Comparison of ENCODE assay signal across 22 mouse cellular contexts in the genomic region with DNA sequence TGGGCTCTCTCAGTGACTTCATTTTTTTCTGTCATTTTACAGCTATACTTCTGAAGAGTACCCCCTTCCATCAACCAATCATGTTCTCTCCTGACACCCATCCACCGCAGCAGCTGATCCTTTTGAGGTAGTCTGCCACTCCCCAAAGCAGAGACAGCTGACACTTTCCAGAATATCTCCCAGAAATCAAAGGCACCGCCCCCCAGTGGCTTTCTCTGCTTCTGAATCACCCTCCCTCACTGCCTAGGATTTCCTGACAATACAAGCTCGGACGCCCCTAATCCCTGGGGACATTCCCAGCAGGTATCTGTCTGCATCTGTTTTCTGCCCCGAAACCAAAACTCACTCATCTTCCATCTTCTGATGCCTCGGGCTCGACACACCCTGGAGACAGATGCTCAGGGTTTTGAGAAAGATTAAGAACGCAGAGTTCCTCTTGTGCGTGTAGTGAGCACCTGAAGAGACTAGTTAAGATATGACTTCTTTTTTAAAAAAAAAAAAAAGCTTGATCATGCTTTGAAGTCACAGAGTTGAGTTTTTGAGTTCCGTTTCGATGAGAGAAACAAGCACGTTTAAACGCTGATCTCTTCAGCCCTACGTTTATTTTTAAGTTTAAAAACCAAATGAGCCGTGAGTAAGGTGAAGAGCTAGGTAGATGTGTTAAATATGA.
DNase-seq lines count a peak whose midpoint lies in the region; ATAC-seq and TF ChIP-seq lines count a peak whose summit lies in the region.
"Had no signal": no experiment of that assay in that cellular context is flagged by ENCODE, and none has a peak within 500 bp of the region (broad histone marks: within the 10 kb centered on the region; RNA-seq: fewer than 3 reads in every experiment).

No protein-coding gene starts in this region.

- H3K4me1 ChIP-seq in limb, embryonic 14.5 days (ENCODE audit: control insufficient read depth, insufficient read depth, low read length): no peaks in the 10 kb centered on the region
- peaks cover 3% of the 10 kb centered on the region; the same call in 1 of the 2 replicates for H3K4me1 ChIP-seq in limb, embryonic 10.5 days
- H3K4me1 ChIP-seq: forebrain, embryonic 15.5 days; heart, embryonic 15.5 days; stomach, embryonic 15.5 days had no signal

- H3K9ac ChIP-seq in limb, embryonic 14.5 days (ENCODE audit: low read depth, low read length, severe bottlenecking): no peak overlapping the region
- H3K9ac ChIP-seq: forebrain, embryonic 15.5 days; heart, embryonic 15.5 days; midbrain, embryonic 12.5 days; stomach, embryonic 15.5 days had no signal

- H3K4me3 ChIP-seq in limb, embryonic 14.5 days (replicated peaks; ENCODE audit: low read length): no peak overlapping the region
- H3K4me3 ChIP-seq in limb, embryonic 10.5 days: no peak overlapping the region
- H3K4me3 ChIP-seq in myocyte: no peak overlapping the region
- H3K4me3 ChIP-seq: forebrain, embryonic 15.5 days; heart, adult 2 months; heart, embryonic 15.5 days; midbrain, embryonic 12.5 days; stomach, embryonic 15.5 days had no signal

- H3K27me3 ChIP-seq in limb, embryonic 14.5 days (ENCODE audit: control insufficient read depth, insufficient read depth, low read length): no peaks in the 10 kb centered on the region
- no peaks in the 10 kb centered on the region for H3K27me3 ChIP-seq in limb, embryonic 10.5 days (ENCODE audit: low read depth, poor library complexity, severe bottlenecking)
- H3K27me3 ChIP-seq in myocyte (ENCODE audit: control insufficient read depth, insufficient read depth, insufficient read length): no peaks in the 10 kb centered on the region
- H3K27me3 ChIP-seq: forebrain, embryonic 15.5 days; heart, embryonic 15.5 days; stomach, embryonic 15.5 days had no signal

- no peak for ATAC-seq in CD4-positive, CD25-positive, alpha-beta regulatory T cell, adult 4 months
- no peak for ATAC-seq in limb, embryonic 14.5 days (ENCODE audit: low FRiP score, low read depth)
- ATAC-seq: forebrain, embryonic 15.5 days had no signal

- H3K79me2 ChIP-seq in myocyte (ENCODE audit: control insufficient read depth, insufficient read depth): no peaks in the 10 kb centered on the region

- H3K36me3 ChIP-seq in limb, embryonic 14.5 days (ENCODE audit: control insufficient read depth, insufficient read depth, low read length): no peaks in the 10 kb centered on the region
- H3K36me3 ChIP-seq in limb, embryonic 10.5 days: no peaks in the 10 kb centered on the region
- no peaks in the 10 kb centered on the region for H3K36me3 ChIP-seq in myocyte (ENCODE audit: control insufficient read depth, insufficient read depth)
- H3K36me3 ChIP-seq: forebrain, embryonic 15.5 days; heart, embryonic 15.5 days; midbrain, embryonic 12.5 days; stomach, embryonic 15.5 days had no signal

- DNase-seq in CD4-positive, CD25-positive, alpha-beta regulatory T cell, adult 2 months (ENCODE audit: low read depth, low spot score): peak; percentile 6
- DNase-seq in limb, embryonic 14.5 days (ENCODE audit: low spot score): peak; percentile 47
- DNase-seq in limb, embryonic 10.5 days (ENCODE audit: low spot score): no peak
- peak; percentile 41 for DNase-seq in brain, embryonic 14.5 days (ENCODE audit: low read depth)
- no peak for DNase-seq in cerebellum, postnatal 10 days
- DNase-seq in layer of hippocampus, postnatal 36 days: no peak
- DNase-seq: cerebellum, adult 9-11 months; gastrocnemius, postnatal 10 days; heart, adult 2 months; kidney, adult 2 months; kidney, postnatal 36 days; lung, adult 2 months; lung, postnatal 36 days; spleen, adult 18-20 months; thymus, postnatal 14 days had no signal

- H3ac ChIP-seq in myocyte (ENCODE audit: control insufficient read depth, insufficient read length): no peak overlapping the region

- TF ChIP-seq CTCF in brain, embryonic 14.5 days (IDR thresholded peaks at IDR 0.05; ENCODE audit: borderline replicate concordance, extremely low read depth, insufficient read depth, insufficient read length): no peak

- H3K4me2 ChIP-seq in limb, embryonic 14.5 days (replicated peaks; ENCODE audit: low read depth, low read length, severe bottlenecking): no peak overlapping the region
- H3K4me2 ChIP-seq in myocyte (ENCODE audit: low read depth): peak overlapping the region; percentile 41
- H3K4me2 ChIP-seq: forebrain, embryonic 15.5 days; heart, embryonic 15.5 days; liver, embryonic 11.5 days; midbrain, embryonic 12.5 days; stomach, embryonic 15.5 days had no signal

- no peak for TF ChIP-seq POLR2A in limb, embryonic 14.5 days (IDR thresholded peaks at IDR 0.05; ENCODE audit: borderline replicate concordance, extremely low read depth, insufficient read depth, insufficient read length)
- TF ChIP-seq POLR2A in brain, embryonic 14.5 days (IDR thresholded peaks at IDR 0.05; ENCODE audit: borderline replicate concordance, extremely low read depth, insufficient read depth, insufficient read length, poor library complexity, severe bottlenecking): no peak
- TF ChIP-seq POLR2A in myocyte (IDR thresholded peaks at IDR 0.05; ENCODE audit: insufficient read length, low read depth): no peak

- H3K27ac ChIP-seq in limb, embryonic 14.5 days (replicated peaks; ENCODE audit: low read depth, low read length): no peak overlapping the region
- no peak overlapping the region for H3K27ac ChIP-seq in limb, embryonic 10.5 days
- H3K27ac ChIP-seq: forebrain, embryonic 15.5 days; heart, adult 2 months; heart, embryonic 15.5 days; midbrain, embryonic 12.5 days; stomach, embryonic 15.5 days had no signal

- WGBS in limb, embryonic 14.5 days: 36% methylated on average over 15 of the region's 15 CpGs
- WGBS in limb, embryonic 10.5 days: 41% methylated on average over 15 of the region's 15 CpGs

- 0 out of 2 replicates have a peak, but pooled peaks cover 5% of the 10 kb centered on the region for H3K9me3 ChIP-seq in limb, embryonic 14.5 days (ENCODE audit: control insufficient read depth, low read length)
- H3K9me3 ChIP-seq in limb, embryonic 10.5 days (replicated peaks): no peaks in the 10 kb centered on the region
- H3K9me3 ChIP-seq: forebrain, embryonic 15.5 days; heart, embryonic 15.5 days; stomach, embryonic 15.5 days had no signal

TF ChIP-seq in myocyte, 11 proteins besides CTCF, POLR2A, EP300 and RAD21:
- TF ChIP-seq MYOD1 (IDR thresholded peaks at IDR 0.05; ENCODE audit: control insufficient read depth in 1 of 3, insufficient read length in 2 of 3, low read depth in 2 of 3) (peak; percentile 17 to 80 (median 70)), MAX (IDR thresholded peaks at IDR 0.05; ENCODE audit: low read depth) (no peak), MYOG (IDR thresholded peaks at IDR 0.05; ENCODE audit: control insufficient read depth in 1 of 3, insufficient read depth in 1 of 3, insufficient read length in 2 of 3, low read depth in 2 of 3) (peak in 2 of 3 experiments; percentile 78 to 93), TCF3 (IDR thresholded peaks at IDR 0.05; ENCODE audit: insufficient read length, low read depth) (no peak), TCF12 (IDR thresholded peaks at IDR 0.05; ENCODE audit: insufficient read depth, poor library complexity, severe bottlenecking) (peak; percentile 58)
TF ChIP-seq in myocyte: peak in this region for 3.

Comparison
In these comparisons a context has a peak if more than half of its experiments do, and no peak if none do; other contexts are left out.
1. DNase-seq: peak in CD4-positive, CD25-positive, alpha-beta regulatory T cell, adult 2 months (single experiment), limb, embryonic 14.5 days (single experiment) and brain, embryonic 14.5 days (single experiment); none in limb, embryonic 10.5 days (single experiment), cerebellum, postnatal 10 days (0 of 2) and layer of hippocampus, postnatal 36 days (0 of 2).